Mouse (Mus musculus): ENCODE data around the gene Uts2r. TPM values are rescaled to one million over a fixed set of nuclear protein-coding genes. Genes with fewer than 3 reads are reported as not detected.

Uts2r gene
- total RNA-seq (2021), result under 1 TPM; 0.24 to 0.35 TPM

DNA sequence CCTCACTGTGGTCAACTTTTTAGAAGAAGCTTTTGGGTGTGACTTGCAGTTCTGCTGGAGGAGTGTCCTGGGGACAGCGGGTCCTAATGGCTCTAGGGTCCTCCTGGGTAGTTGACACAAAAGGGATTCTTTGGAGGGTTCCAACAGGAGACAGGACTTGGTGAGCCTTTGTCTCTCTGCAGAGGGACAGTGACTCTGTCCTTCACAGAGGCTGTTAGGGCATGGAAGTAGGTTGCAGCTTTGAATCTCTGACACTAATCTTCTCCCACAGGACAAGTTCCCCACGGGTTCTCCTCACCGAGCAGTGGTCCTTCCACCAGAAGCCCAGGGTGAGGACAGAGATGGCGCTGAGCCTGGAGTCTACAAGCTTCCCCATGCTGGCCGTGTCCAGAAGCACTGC lies at the start of gene Uts2r:
TSS of gene Uts2r (plus strand) at position 301 of the 400 bp plus-strand sequence.
- intact Hi-C loops (cut with DNase I), result no loop called here
- no peak for DNase-seq

- DNase-seq, result no peak
- intact Hi-C loops (cut with DNase I), result no loop called here
Measured at GRCm38 (mm10) chr11:121111051-121111450, 49.0 kb upstream of the Uts2r start.

GRCm38 (mm10) chr11:121111601-121112000 lies 48.5 kb upstream of the Uts2r start:
- intact Hi-C loops (cut with DNase I), result no loop called here

GRCm38 (mm10) chr11:121112091-121112775 lies 47.8 kb upstream of the Uts2r start:
- intact Hi-C loops (cut with DNase I), result no loop called here
- DNase-seq, result no peak

More at GRCm38 (mm10) chr11:121111601-121112000, 48.5 kb upstream of the Uts2r start:
- no peak for DNase-seq

DNA sequence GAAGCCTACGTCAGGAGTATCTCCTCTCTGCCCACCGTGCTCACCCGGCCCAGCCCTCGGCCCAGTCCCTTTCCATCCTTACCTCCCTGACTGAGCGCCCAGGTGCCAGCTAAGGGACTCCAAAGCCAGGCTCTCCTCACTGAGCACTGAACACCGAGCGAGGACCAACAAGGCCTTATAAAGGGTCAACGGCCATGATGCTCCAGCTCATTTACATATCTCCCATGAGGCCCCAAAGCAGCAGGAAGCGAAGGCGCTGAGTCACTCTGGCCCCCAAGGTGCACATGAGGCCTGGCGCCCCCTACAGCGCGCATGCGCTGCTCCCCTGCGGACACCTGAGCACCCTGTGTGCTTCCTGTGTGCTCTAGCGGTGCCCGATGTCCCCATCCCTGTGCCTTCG lies 42.0 kb upstream of the Uts2r start:
- no peak for DNase-seq
- intact Hi-C loops (cut with DNase I), result loop anchor here (5.0 kb wide), 1 partner anchor 101 kb away; no protein-coding TSS in a partner anchor

GRCm38 (mm10) chr11:121118577-121118976 lies 41.5 kb upstream of the Uts2r start, which contains the start of gene Tex19.2:
Gene Tex19.2, minus strand, starts transcription at chr11:121118677.
- intact Hi-C loops (cut with DNase I), result loop anchor here (5.0 kb wide), 1 partner anchor 101 kb away; no protein-coding TSS in a partner anchor
- no peak for DNase-seq

GRCm38 (mm10) chr11:121121151-121121550 lies 38.9 kb upstream of the Uts2r start:
- DNase-seq, result no peak
- intact Hi-C loops (cut with DNase I), result loop anchor here (5.0 kb wide), 1 partner anchor 44 kb away; no protein-coding TSS in a partner anchor

DNA sequence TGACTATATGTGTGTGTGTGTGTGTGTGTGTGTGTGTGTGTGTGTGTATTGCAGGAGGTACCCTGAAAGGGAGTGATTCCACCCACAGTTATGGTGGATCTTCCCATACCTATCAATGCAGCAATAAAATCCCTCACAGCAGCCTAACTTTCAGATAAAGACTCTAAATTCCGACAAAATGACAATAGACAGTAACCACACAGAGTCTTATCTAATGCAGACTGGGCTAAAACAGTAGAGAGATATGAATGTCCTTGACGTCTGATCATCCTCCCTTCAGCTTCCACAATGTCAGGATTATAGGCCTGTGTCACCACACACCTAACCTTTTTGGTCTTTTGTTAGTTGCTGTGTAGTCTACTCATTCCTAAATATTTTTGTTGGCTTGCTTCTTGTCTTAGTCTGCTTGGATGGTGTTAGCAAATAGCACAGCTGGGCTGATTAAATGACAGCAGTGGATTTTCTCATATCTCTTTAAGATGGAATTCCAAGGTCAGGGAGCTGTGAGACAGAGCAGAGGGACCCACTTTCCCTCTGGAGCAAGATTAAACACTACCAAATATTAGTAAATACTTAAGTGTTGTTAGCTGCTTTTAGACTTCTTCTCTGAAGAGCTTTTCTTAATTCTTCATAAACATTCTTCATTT lies 37.9 kb upstream of the Uts2r start:
- DNase-seq, result no peak
- intact Hi-C loops (cut with DNase I), result loop anchor here (5.0 kb wide), 1 partner anchor 45 kb away; no protein-coding TSS in a partner anchor

DNA sequence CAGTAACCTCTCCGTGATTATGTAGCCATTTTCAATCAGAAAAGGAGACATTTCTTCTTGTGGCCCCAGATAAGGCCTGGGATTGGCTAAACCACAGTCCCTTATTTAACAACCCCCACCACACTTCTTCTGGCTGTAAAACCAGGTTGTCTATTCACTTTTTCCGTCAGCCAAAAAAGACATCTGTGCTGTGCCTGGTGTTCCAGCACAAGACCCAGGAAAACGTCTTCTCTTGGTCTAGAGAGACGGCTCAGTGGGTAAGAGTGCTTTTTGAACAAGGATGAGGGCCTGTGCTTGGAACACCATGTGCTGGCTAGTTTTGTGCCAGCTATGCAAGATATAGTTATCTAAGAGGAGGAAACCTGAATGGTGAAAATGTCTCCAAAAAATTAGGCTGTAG lies 36.6 kb upstream of the Uts2r start:
- intact Hi-C loops (cut with DNase I), result loop anchor here (5.0 kb wide), 1 partner anchor 46 kb away; no protein-coding TSS in a partner anchor
- no peak for DNase-seq

- DNase-seq, result no peak
- intact Hi-C loops (cut with DNase I), result no loop called here
Measured at GRCm38 (mm10) chr11:121125522-121126172, 34.4 kb upstream of the Uts2r start.

GRCm38 (mm10) chr11:121126395-121126794 lies 33.7 kb upstream of the Uts2r start:
- intact Hi-C loops (cut with DNase I), result no loop called here
- no peak for DNase-seq

DNA sequence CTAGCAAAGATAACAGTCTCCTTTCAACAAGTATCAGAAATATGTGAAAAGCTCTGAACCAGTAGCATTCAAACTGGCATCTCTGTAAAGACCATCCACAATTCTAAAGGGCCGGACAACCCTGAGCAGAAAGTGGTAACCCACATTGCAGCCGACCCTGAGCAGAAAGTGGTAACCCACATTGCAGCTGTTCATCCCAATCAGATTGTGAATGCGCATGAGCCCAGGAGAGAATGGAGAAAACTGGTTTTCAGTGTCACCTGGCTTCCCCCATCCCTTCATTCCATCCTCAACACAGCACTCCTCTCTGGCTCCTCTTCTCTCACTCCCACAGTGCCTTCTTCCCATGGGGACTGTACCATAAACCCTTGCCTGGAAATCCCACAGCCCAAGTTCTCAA lies 32.6 kb upstream of the Uts2r start:
- intact Hi-C loops (cut with DNase I), result no loop called here

DNA sequence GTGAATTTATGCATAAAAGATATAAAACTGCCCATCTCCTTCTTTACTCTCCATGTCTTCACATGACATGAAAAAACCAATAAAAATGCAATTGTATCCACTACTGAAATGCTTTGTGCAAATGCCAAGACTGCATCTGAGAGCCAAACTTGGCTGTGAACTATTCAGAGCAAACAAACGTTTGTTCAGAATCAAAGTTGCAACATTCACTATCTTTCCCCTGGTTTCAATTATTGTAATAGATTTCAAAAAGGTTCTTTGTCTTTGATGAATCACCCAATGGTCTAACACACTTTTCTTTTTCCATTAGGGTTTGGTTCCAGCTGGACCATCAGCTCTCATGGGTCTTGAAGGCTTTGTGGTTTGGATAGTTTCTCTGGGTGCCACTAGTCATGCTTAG lies 30.5 kb upstream of the Uts2r start:
- DNase-seq, result no peak
- intact Hi-C loops (cut with DNase I), result no loop called here

More for the DNA sequence above, 32.6 kb upstream of the Uts2r start:
- DNase-seq, result no peak

DNA sequence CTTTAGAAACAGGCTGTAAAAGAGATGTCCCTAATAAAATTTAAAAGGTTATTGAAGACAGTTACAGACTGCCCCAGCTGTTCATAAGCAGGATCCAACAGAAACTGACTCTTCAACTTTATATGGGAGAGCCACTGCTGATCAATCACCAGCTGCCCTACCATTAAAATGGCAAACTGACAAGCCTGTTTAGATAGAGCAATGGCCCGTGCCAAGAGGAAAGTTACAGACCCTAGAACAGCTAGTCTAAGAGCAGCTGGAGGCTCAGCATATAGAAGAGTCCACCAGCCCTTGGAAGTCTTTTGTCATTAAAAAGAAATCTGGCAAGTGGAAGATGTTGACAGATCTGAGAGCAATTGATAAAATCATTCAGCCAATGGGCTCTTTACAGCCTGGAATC lies 25.5 kb upstream of the Uts2r start:
- no peak for DNase-seq
- intact Hi-C loops (cut with DNase I), result no loop called here

DNA sequence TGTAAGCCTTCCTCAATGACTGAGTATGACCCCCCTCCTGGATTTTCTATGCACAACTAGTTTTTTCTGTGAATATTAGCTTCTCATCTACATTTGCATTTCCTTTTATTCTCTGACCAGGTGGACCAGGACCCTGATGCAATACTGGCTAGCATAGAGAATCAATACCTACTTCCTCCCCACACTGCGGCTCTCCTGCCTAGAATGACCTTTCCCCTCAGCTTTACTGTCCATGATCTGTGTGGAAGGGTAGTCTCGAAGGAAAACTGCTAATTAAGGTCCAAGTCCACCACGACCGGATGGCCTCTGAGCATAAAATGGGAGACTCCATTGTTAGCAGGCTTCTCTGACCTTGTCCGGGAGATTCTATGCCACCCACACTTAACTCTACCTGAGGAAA lies 22.4 kb upstream of the Uts2r start:
- intact Hi-C loops (cut with DNase I), result loop anchor here (5.0 kb wide), 1 partner anchor 70 kb away; no protein-coding TSS in a partner anchor
- DNase-seq, result no peak

DNA sequence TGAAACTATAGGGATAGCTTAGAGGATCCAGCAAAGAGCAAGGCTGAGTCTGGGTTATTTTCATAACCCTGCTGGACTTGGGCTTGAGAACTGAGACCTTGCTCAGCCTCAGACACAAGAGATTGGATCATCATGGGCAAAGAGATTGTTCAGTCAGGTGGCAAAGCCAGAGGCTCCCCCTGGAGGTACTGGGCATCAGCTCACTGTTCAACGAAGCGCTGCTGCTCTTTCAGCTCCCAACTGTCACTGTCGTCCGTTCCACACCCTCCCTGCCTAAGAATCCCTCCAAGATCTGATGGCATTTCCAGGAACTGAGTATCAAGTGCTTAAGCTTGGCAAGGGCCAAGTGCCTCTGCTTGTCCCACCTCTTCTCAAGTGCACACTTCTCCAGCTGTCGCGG lies 21.3 kb upstream of the Uts2r start:
- intact Hi-C loops (cut with DNase I), result loop anchor here (5.0 kb wide), 1 partner anchor 71 kb away; no protein-coding TSS in a partner anchor

DNA sequence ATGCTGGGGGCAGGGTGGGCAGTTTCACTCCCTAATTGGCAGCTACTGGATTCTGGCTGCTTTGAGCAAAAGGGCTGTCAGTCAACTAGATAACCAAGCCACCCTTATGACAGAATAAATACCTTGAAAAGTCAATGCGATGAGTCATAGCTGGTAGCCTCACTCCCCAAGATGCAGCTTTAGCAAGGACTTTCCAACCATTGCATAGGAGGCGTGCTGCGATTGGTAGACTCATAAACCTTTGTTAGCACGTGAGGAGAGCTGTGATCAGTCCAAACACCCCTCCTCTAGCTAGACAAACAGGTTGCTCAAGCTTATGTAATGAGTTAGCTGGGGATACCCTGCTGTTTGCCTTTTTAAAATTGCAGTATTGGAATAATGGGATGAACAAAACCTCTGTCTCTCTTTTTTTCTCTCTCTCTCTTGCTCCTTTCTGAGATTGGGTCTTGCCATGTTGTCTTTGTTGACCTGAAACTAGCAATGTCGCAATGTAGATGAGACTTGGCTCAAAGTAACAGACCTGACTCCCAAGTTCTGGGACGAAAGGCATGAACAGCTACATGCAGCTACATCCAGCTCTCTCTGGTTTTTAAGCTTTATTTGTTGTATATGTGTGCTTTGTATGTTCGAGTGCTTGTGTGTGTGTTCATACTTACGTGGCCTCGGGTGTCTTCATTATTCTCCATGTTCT lies 16.6 kb upstream of the Uts2r start:
- no peak for DNase-seq
- intact Hi-C loops (cut with DNase I), result no loop called here

More for the DNA sequence above, 21.3 kb upstream of the Uts2r start:
- DNase-seq, result peak in 1 of 2 experiments; percentile 26

DNA sequence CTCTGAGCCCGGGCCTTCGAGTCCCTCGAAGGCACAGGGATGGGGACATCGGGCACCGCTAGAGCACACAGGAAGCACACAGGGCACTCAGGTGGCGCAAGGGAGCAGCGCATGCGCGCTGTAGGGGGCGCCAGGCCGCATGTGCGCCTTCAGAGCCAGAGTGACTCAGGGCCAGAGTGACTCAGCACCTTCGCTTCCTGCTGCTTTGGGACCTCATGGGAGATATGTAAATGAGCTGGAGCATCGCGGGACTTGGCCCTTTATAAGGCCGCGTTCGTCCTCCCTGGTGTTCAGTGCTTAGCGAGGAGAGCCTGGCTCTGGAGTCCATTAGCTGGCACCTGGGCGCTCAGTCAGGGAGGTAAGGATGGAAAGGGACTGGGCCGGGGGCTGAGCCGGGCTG lies 14.2 kb upstream of the Uts2r start, which contains the start of gene Tex19.1:
TSS of gene Tex19.1 (plus strand) at position 279 of the 400 bp plus-strand sequence.
- DNase-seq, result no peak
- intact Hi-C loops (cut with DNase I), result no loop called here

- intact Hi-C loops (cut with DNase I), result no loop called here
- DNase-seq, result no peak
Measured at GRCm38 (mm10) chr11:121148193-121148592, 11.9 kb upstream of the Uts2r start.

- DNase-seq, result no peak
- intact Hi-C loops (cut with DNase I), result no loop called here
Measured at GRCm38 (mm10) chr11:121154203-121154602, 5.9 kb upstream of the Uts2r start.

Data from heart, postnatal 10 days (tissue).